Mouse (Mus musculus) brain, embryonic 14.5 days (tissue): ENCODE measurements around the gene Hdc.

ENCODE experiments used
- CTCF ChIP-seq: fragments of 200-500 bp; IDR thresholded peaks from 2 replicates; pipeline ENCODE4 v1.5.1; 2012; ENCODE audit warnings: inconsistent platforms, mild to moderate bottlenecking, moderate library complexity, borderline replicate concordance; ENCODE audit not compliant: insufficient read depth, insufficient read length; ENCODE audit errors: extremely low read depth
- POLR2A ChIP-seq: fragments of 200-500 bp; IDR thresholded peaks from 2 replicates; pipeline ENCODE4 v1.6.1; 2012; ENCODE audit warnings: mild to moderate bottlenecking, inconsistent platforms, borderline replicate concordance; ENCODE audit not compliant: poor library complexity, insufficient read depth, insufficient read length, severe bottlenecking; ENCODE audit errors: extremely low read depth

DNA sequence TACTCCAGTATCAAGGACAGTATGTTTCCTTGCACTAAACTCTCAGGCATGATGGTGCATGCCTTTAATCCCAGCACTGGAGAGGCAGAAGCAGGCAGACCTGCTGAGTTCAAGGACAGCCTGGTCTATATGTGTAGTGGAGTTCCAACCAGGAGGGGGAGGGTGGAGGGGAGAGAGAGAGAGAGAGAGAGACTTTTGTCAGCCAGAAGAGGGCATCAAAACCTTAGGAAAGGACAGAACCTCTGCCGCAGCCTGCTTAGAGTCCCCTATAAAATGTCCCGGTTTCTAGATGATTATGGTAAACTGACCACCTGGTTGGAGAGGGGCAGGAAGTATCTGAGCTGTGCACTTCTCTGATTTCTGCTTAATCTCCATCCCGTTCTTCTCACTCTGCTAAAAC is 20.1 kb downstream of the Hdc start:
- TF ChIP-seq CTCF: peak; percentile 36; the same call in 1 of the 2 replicates
- no peak for TF ChIP-seq POLR2A
